Mouse (Mus musculus) CD4-positive naive resting alpha-beta T cell, adult 57 days (primary cell): ENCODE results near the gene Trappc1. TPM values are rescaled to one million over a fixed set of nuclear protein-coding genes. Genes with fewer than 3 reads are reported as not detected.

Source experiments
- total RNA-seq: library from RNA; stranded (reverse); gene quantifications from one replicate; pipeline ENCODE4 v1.2.4, GENCODE M21; 2023

Gene Trappc1
- total RNA-seq: 20.6 TPM

DNA sequence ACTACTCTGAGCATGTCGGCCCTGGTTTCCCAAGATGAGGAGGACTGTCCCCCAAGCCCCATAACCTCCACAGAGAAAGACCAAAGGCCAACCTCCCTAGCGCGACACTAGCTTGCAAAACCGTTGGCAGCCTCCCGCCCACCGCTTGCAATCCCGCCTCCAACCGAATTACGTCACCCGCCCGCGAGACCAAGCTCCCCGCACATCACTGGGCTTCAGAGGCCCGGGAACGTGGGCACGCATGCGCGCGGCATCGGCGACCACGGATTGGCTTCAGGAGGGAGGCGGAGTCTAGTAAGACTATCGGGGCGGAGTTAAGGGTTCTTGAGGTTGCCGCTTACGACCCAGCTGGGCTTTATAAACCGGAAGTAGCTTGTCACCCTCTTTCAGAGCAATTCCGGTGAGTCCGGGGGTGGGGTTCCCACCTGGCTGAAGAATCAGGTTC, at the start of gene Trappc1, which contains the start of gene Cntrob:
Gene Trappc1, plus strand, starts transcription at position 314 of the 445 bp plus-strand sequence.
Gene Cntrob, minus strand, starts transcription at position 109 of the 445 bp plus-strand sequence.

DNA sequence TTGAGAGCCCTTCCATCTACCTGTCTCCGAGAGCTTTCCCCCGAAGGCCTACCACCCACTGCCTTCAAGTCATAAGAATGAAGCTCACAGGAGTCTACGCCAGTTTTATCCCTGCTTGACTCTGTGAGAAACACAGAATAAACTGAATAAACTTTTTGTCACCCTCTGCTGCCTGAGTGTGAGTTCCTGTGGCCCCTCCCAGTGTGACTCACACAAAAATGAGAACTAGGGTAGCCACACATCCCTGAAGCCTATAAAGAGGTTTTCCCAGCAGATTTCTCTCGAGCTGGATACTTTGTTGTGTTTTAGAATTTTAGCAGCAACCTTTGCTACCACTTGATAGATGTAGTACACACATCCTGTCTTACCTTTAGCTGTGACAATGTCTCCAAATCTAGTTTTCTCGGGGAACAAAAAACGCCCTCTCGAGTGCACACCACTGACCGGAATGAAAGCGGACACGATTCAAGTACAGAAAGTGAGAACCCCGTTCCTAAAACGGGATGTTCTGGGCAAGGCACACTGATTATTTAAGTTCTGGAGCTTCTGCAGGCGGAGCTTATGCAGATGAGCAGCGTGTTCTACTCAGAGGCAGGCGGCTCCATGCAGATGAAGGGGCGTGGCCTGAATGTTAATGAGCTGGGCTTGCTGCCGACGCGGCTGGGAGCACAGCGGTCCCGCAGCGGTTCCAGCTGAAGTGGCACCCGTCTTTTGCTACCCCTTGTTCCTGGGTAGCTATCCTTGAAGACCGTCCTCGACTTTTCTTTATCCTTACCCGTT, 2.0 kb downstream of the Trappc1 start, which contains the start of gene Kcnab3:
Gene Kcnab3, plus strand, starts transcription at position 631 of the 780 bp plus-strand sequence.

DNA sequence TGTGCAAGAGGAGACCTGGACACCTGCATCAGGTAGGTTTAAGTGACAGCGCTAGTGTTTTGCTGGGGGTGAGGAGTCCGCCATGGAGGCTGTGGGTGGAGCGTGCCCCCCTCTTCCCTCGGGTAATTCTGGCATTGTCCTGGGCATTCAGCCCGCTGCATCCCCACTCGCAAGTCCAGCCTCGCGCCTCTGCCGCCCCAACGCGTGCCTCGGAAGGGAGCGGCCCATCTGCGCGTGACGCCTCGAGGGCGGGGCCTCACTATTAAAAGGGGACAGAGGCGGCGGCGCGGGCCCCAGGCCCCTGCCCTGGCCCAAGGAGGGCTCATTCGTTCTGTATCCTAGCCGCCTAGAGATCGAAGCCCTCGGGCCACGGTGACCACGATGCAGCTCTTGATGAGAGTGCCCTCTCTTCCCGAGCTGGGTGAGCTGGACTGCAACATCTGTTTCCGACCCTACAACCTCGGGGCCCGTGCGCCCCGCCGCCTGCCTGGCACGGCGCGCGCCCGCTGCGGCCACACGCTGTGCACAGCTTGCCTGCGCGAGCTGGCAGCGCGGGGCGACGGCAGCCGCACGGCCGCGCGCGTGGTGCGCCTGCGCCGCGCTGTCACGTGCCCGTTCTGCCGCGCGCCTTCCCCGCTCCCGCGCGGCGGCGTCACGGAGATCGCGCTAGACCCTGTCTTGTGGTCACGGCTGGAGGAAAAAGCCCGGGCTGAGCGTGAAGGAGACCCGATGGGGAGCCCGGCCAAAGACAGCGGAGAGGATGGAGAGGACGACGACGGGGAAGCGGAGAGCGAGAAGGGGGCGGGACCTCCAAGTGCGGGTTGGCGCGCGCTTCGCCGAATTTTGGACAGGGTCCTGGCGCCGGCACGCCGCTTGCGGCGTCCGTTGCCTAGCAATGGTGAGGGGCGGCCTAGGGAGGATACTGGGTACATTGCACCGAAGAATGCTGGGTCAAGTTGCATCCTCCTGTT, 16.7 kb downstream of the Trappc1 start, which contains the start of gene Rnf227:
Gene Rnf227, plus strand, starts transcription at position 301 of the 971 bp plus-strand sequence.

DNA sequence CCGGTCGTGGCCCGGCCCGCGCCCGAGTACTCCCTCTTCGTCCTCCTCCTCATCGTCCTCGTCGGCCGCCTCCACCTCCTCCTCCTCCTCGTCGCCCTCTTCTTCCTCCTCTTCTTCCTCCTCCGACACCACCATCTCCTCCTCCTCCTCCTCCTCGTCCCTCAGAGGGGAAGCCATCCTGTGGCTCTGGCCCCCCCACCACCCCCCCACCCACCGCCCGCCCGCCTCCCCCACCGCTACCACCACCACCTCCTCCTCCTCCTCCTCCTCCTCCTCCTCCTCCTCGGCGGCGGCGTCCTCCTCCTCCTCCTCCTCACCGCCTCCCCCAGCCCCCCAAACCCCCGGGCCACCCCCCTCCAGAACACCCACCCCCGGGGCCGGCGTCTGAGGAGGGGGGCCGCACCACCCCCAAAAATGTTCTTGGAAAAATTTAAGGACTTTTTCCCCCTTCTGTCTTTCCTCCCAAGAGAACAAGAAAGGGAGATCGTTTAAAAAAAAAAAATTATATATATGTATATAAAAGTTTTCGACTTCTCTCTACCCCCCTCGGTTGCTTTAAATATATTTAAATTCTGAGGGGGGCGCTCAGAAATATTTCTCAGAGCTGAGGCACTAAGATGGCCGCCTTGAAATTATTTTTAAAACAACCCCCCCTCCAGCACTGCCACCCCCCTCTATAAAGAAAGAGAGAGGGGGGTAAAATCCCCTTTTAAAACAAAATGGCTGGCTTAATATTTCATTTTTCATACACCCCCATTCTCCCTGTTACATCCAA, 45.6 kb downstream of the Trappc1 start, which contains the start of gene Chd3:
Gene Chd3, minus strand, starts transcription at position 192 of the 775 bp plus-strand sequence.

Other genes with a start within 250 kb of the Trappc1 start
- gene Vamp2, start 235.5 kb upstream of the Trappc1 start, total RNA-seq: 306 TPM
- gene Per1, start 228.8 kb upstream of the Trappc1 start, total RNA-seq: 568 TPM
- not detected for gene Hes7, start 203.6 kb upstream of the Trappc1 start, total RNA-seq
- gene 9130213A22Rik, start 201.4 kb upstream of the Trappc1 start, total RNA-seq: not detected
- 0.53 TPM for gene Aloxe3, start 198.1 kb upstream of the Trappc1 start, total RNA-seq
- not detected for gene Alox12b, start 167.0 kb upstream of the Trappc1 start, total RNA-seq
- 0.89 TPM for gene Alox8, start 126.1 kb upstream of the Trappc1 start, total RNA-seq
- gene Gucy2e, start 86.9 kb upstream of the Trappc1 start, total RNA-seq: not detected
- 11.5 TPM for gene Cntrob, start 205 bp upstream of the Trappc1 start, total RNA-seq
- 2.5 TPM for gene Kcnab3, start 2.3 kb downstream of the Trappc1 start, total RNA-seq
- gene Rnf227, start 16.5 kb downstream of the Trappc1 start, total RNA-seq: 2.2 TPM
- gene Chd3, start 45.4 kb downstream of the Trappc1 start, total RNA-seq: 771 TPM
- 42.7 TPM for gene Naa38, start 71.5 kb downstream of the Trappc1 start, total RNA-seq
- 39.3 TPM for gene Cyb5d1, start 71.7 kb downstream of the Trappc1 start, total RNA-seq
- gene Tmem88, start 74.3 kb downstream of the Trappc1 start, total RNA-seq: 5.5 TPM
- gene Kdm6b, start 89.7 kb downstream of the Trappc1 start, total RNA-seq: 209 TPM
- gene Dnah2, start 225.1 kb downstream of the Trappc1 start, total RNA-seq: 0.15 TPM
- gene Efnb3, start 236.2 kb downstream of the Trappc1 start, total RNA-seq: 0.53 TPM